Mouse (Mus musculus): ENCODE results near the gene Tmem43.
"Not testable (repeated sequence)": the region's sequence is repeated elsewhere in the genome, so short reads cannot be mapped to it uniquely, and the experiment has no call there.

Tmem43 gene

GRCm38 (mm10) chr6:91472868-91473804 lies at the start of gene Tmem43, which contains the start of gene Chchd4:
Gene Tmem43 (plus strand): TSS chr6:91473703.
Gene Chchd4 (minus strand): TSS chr6:91473546.
- DNase-seq (ENCODE audit: low spot score): peak; percentile 99

- DNase-seq (ENCODE audit: low spot score): no peak
These were observed 49.4 kb upstream of the Tmem43 start for GRCm38 (mm10) chr6:91424151-91424550.

- DNase-seq (ENCODE audit: low spot score): peak; percentile 93
These were observed 32.9 kb upstream of the Tmem43 start for GRCm38 (mm10) chr6:91440474-91441144.

- DNase-seq (ENCODE audit: low spot score): no peak
These were observed 32.3 kb upstream of the Tmem43 start for GRCm38 (mm10) chr6:91441145-91441662.

GRCm38 (mm10) chr6:91445316-91445715 lies 28.2 kb upstream of the Tmem43 start:
- no peak for DNase-seq (ENCODE audit: low spot score)

- DNase-seq (ENCODE audit: low spot score): no peak
These were observed 23.9 kb upstream of the Tmem43 start for GRCm38 (mm10) chr6:91449472-91450225.

- DNase-seq (ENCODE audit: low spot score): no peak
These were observed 21.4 kb upstream of the Tmem43 start for GRCm38 (mm10) chr6:91452056-91452455.

- DNase-seq (ENCODE audit: low spot score): no peak
These were observed 19.0 kb upstream of the Tmem43 start for GRCm38 (mm10) chr6:91454546-91454945.

GRCm38 (mm10) chr6:91459471-91459870 lies 14.0 kb upstream of the Tmem43 start:
- DNase-seq (ENCODE audit: low spot score): no peak

GRCm38 (mm10) chr6:91465756-91466155 lies 7.7 kb upstream of the Tmem43 start:
- no peak for DNase-seq (ENCODE audit: low spot score)

- no peak for DNase-seq (ENCODE audit: low spot score)
These were observed 6.4 kb upstream of the Tmem43 start for GRCm38 (mm10) chr6:91467106-91467505.

- DNase-seq (ENCODE audit: low spot score): no peak
These were observed 2.8 kb upstream of the Tmem43 start for GRCm38 (mm10) chr6:91470712-91471111.

GRCm38 (mm10) chr6:91471427-91471826 lies 2.1 kb upstream of the Tmem43 start:
- not testable (repeated sequence) for DNase-seq (ENCODE audit: low spot score)

- DNase-seq (ENCODE audit: low spot score): no peak
These were observed 1.2 kb upstream of the Tmem43 start for GRCm38 (mm10) chr6:91472319-91472718.

- DNase-seq (ENCODE audit: low spot score): no peak
These were observed 420 bp downstream of the Tmem43 start for GRCm38 (mm10) chr6:91473805-91474440.

- DNase-seq (ENCODE audit: low spot score): no peak
These were observed 1.1 kb downstream of the Tmem43 start for GRCm38 (mm10) chr6:91474441-91475190.

- DNase-seq (ENCODE audit: low spot score): no peak
These were observed 3.0 kb downstream of the Tmem43 start for GRCm38 (mm10) chr6:91476541-91476940.

GRCm38 (mm10) chr6:91483371-91483770 lies 9.9 kb downstream of the Tmem43 start:
- DNase-seq (ENCODE audit: low spot score): no peak

- no peak for DNase-seq (ENCODE audit: low spot score)
These were observed 13.4 kb downstream of the Tmem43 start for GRCm38 (mm10) chr6:91486736-91487453.

Measured in T-cell, adult 2 months (primary cell).